Mouse (Mus musculus) cerebellum, postnatal 25 days (tissue): ENCODE measurements around the gene Rnf183.
A peak's percentile ranks its signal among the peaks of the same experiment; 100 is the strongest.
"Not testable (repeated sequence)": the region's sequence is repeated elsewhere in the genome, so short reads cannot be mapped to it uniquely, and the experiment has no call there.

Experiments
- DNase-seq, 2 experiments: peaks; one replicate each; pipeline ENCODE4 v3.0.0; 2021; ENCODE audit warnings: mixed read lengths in 2 of 2

Rnf183 gene

DNA sequence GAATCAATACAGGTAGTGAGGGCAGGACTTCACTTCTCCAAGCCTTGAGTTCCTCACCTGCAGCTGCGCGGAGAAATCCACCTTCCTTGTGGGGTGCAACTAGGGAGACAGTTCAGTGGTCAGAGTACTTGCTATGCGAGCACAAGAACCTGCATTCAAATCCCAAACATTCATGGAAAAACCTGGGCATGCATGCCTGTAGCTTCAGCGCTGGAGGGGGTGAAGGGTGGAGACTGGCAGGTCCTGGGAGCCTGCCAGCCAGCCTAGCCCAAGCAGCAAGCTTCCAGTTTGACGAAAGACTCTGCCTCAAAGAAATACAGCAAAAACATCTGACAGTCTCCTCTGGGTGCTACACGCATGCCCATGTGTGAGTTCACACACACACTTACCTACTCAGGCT lies at the start of gene Rnf183:
Gene Rnf183, minus strand, starts transcription at position 172 of the 400 bp plus-strand sequence.
- no peak for DNase-seq

DNA sequence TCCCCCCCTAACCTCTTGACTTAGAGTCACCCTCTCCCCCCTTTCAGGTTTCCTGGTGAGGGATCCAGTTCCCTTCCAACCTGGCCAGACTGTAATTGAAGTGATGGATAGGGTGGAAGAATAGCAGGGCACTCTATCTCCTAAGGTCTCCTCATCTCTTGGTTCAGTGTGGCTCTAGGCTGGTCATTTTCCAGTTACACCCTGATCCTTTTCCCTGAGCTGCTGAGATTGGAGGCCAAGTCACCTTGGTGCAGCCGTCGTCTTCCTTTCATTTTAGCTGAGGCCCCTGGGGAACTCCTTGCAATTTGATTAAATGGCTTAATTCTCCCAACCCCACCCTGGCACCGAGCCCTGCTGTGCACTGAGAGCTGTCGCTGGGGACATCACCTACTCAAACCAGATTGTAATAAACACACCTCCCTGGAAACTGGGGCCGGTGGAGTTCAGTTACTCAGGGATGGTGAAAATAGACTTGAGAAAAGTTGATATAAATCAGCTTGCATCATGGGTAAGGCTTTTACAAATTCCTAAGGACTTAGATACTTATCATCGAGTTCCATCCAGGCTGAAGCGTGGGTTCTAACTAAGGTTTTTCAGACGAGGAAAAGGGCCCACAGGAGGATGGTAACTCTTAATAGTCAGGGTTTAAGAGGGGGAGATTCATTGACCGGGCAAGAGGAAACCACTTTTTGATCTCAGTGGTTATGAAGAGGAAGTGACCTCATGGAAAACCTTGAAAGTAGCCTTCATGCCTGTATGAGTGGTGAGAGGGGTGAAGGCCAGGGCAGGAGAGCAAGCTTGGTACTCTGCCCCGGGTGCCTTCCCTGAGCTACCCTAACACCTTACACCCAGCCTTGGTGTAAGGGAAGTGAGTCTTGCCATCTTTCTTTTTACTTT lies 45.9 kb upstream of the Rnf183 start:
- no peak for DNase-seq

DNA sequence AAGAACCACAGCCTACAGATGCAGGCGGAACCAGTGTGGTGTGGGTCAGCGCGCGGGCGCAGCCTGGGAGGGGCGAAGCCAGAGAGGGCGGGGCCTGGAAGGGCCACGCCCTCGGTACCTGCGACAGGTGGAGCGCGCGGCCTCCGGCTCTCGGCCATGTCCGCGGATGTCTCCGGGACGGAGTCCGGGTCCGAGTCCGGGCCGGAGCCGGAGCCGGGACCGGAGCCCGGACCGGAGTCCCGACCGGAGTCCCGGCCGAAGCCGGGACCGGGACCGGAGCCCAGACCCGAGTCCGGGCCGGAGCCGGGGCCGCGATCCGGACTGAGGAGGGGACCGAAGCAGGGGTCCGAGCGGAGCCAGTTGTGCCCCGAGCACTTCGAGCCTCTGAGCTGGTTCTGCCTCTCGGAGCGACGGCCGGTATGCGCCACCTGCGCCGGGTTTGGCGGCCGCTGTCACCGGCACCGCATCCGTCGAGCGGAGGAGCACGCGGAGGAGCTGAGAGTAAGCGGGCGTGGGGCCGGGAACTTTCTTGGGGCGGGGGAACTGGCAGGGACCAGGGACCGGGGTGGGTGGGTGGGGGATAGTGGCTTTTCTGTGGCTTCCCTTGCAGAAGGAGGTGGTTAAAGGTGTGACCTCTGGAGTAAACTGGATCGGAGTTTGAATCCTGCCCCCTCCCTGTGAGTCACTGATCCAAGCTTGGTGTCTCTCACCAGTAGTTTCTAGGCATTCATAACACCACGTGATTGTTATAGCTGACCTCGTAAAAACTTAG lies 45.1 kb upstream of the Rnf183 start, which contains the start of gene Bspry:
Gene Bspry, plus strand, starts transcription at position 117 of the 772 bp plus-strand sequence.
- peak; percentile 39 to 62 for DNase-seq

DNA sequence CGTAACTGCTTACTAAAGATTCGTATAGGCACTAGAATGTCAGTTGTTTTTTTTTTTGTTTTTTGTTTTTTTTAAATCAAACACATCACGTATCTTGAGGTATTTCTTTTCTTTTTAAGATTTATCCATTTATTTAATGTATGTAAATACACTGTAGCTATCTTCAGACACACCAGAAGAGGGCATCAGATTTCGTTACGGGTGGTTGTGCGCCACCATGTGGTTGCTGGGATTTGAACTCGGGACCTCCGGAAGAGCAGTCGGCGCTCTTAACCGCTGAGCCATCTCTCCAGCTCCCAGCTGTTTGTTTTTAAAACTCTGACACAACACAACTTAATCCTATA lies 44.5 kb upstream of the Rnf183 start:
- DNase-seq, result not testable (repeated sequence)

DNA sequence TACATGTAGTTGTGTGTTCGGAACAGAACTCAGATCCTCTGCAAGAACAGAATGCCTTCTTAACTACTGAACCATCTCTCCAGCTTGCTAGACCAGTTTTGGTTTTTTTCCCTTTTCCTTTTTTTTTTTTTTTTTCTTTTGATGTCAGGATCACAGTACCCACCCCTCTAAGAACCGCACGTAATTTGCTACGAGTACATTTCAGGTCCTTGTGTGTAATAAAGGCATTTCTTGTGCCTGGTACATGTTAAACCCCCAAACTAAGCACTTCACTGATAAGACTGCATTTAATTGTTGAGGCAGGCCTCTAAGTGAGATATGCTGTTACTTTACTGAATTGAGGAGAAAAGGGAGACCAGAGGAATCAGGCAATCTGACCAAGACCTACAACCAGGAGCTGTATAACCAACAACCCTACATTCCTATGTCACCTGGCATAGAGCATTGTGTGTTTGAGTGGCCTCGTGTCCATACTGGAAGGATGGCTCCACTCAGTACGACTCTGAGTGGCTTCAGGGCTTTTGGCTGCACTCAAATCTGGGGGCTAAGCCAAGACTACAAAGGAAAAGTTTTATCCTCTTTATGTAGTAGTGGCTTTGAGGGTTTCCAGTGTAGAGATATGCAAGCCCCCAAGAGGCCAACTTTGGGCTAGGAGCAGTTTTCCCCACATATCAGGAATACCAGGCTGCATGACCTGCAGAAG lies 42.6 kb upstream of the Rnf183 start:
- DNase-seq, result no peak

DNA sequence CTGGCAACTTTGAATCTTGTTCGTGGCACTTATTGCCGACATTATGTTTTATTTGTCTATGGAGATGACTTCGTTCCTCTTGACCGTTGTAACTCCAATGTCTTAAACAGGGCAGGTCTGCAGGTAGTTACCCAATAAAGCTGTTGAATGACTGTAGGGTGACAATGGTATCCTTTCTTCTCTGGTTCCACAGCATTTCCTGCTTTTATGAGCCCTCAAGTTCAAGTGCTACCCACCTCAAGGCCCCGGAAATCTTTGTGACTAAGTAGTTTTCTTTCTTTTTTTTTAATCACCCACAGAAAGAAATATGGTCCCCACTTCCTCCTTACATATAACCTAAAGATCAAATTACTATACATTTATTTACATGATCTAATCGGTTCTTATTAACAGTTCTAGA lies 40.7 kb upstream of the Rnf183 start:
- no peak for DNase-seq

DNA sequence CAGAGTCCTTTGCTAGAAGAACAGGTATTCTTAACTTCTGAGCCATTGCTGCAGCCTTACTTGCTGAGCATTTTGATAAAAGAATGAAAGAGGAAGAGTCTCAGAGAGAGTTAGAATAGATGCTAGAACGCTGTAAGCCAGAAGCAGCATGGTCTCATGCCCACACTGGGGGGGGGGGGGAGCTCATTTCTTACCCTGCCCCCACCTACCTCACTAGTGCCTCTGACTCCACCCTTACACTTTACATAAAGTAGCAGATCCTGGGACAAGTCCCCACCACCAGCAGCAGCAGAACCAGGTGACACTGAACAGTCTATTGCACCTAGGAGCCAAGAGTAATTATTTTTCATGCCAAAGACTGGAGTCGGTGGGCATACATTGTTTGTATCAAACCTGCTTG lies 40.1 kb upstream of the Rnf183 start:
- no peak for DNase-seq

DNA sequence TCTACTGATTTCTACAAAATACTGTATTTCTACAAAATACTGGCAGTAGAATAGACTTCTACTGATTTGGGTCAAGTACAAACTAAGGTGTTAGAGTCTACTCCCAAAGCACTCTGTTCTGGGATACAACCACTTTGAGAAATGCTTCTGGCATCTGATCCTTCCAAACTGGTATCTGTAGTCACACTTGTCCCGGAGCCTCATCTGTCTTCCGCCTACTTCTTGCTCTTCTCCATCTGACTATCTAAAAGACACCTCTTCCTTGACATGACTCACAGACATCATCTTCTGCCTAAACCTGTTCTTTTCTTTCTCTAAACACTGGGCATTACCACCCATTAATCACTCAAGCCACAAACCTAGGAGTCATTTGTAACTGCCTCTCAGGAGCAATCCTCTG lies 37.0 kb upstream of the Rnf183 start:
- no peak for DNase-seq

DNA sequence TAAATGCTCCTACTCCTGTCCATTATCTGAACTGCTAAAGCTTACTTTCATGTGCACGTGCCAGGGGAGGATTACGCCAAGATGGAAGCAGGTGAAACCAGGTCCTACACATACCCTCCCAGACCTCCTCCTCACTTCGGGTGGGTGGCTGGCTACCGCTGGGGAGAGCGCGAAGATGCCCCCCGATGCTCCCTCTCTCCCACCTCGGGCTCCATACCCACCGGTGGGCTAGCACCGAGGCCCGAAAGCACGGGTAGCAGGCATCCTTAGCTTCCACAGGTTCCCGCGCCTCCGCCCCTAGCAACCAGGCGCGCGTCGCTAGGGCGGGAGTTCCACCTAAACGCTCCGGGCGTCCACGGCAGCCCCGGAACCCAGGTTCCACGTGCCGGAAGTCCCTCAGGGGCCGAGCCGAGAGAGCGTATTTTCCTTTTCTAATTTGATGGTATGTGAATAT lies 35.6 kb upstream of the Rnf183 start, which contains the start of gene Wdr31:
Gene Wdr31, minus strand, starts transcription at position 299 of the 454 bp plus-strand sequence.
- peak; percentile 87 to 88 for DNase-seq

DNA sequence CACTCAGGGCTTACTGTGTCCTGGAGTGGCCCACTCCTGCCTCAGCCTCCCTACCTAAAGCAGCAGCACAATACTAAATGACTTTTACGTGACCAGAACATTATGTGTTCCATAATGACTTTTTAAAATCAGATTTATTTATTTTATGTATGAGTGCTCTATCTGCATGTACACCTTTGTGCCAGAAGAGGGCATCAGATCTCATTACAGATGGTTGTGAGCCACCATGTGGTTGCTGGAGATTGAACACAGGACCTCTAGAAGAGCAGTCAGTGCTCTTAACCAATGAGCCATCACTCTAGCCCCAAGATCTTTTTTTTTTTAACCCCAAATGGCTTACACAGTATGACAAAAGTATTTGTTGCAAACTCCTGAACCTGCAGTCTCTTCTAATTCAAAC lies 33.1 kb upstream of the Rnf183 start:
- DNase-seq, result no peak

DNA sequence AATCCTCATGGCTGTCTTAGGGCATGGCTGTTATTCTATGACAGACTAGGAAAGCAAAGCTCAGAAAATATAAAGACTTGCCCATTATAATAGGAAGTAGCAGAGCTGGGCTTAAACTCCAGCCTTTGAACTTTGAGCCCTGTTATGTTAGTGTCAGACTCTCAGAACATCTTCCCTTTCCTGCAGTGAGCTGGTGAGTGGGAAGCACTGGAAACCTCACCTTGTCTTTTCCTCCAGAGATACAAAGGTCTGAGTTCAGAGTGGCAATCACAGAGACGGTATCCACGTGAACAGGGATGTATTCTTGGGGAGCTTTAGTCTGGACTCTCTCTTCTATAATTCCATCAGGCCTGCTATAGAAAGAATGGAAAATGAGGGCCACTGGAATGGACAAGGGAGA lies 28.1 kb upstream of the Rnf183 start:
- DNase-seq, result no peak

DNA sequence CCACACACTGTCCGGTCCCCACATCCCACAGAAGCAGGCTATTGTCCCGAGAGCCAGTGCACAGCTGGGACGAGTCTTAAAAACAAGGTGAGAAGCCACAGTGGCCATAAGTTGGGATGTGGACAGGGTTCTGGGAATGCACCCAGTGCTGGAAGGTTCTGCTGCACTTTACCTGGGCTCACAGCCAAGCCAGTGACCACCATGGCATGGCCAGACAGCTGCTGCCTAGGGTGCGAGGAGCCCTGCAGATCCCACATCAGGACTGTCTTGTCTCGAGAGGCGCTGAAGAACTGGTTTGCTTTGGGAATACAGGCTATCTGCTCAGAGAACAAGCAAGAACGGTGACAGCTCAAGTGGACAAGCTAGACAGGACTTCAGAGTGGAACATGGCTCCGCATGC lies 25.3 kb upstream of the Rnf183 start:
- DNase-seq, result no peak

DNA sequence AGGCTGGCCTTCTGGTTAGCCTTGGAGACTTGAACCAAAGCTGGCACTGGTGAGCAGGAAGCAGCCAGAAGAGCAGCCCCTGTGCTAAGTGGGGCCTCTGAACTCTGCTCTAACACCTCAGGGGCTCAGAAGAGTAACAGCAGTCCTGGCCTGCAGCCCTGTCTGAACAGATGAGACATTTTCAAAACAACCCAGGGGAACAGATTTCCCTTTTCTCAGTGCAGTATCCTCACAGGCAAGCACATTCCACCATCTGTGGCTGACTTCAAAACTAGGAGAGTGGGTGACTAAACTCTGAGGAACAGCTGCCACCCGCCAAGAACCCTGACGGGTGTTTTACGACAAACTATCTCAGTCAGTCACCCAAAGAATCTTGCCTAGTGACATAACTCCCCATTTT lies 24.0 kb upstream of the Rnf183 start:
- DNase-seq, result no peak

DNA sequence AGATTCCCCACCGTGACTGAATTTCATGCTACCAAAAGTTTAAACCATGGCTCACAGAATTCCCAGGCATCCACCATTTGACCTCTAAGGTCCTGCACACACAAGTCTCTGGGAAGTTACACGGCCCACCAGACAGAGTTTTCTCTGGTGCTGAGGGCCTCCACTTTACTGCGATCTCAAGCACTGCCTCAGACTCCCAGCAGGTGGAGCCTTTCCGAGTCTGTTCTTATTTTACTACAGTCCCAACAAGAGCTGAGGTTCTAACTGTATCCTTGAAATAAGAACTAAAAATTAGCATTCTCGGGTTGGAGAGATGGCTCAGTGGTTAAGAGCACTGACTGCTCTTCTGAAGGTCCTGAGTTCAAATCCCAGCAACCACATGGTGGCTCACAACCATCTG lies 19.9 kb upstream of the Rnf183 start:
- peak; percentile 38 to 61 for DNase-seq

DNA sequence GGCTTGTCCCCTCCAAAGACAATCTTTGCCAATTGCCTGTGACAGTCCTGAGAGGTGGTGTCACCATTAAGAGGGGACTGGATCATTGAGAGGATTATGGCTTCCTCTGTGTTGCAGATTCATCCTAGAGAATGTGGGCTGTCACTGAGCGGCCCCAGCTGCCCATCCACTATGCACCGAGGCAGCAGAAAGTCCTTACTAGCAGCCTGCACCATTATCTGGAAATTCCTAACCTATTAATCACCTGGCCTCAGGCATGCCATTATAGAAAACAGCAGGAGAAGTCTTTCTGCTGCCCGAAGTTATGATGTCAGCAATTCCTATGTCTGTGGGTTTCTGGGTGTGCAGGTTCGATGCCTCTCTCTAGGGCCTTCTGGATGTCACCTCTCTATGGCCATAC lies 5.9 kb upstream of the Rnf183 start:
- DNase-seq, result peak in 1 of 2 experiments; percentile 16

DNA sequence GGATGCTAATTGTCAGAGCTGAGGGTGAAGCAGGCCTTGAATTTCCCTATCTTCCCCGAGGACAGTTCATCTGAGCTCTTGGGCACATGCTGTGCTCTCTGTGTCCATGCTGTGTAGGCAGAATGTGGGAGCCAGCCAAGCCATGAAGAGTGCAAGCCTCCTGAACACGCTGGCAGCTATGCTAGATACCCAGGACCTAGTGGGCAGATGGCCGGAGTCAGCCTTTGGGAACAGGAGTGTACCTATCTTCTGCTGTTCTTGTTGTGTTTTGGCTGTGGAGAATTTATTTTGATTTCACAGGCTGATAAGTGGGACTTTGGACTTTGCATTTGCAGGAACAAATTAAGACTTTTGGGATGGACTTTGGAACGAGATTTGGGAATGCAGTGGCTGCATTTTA lies 5.5 kb upstream of the Rnf183 start:
- peak; percentile 86 to 88 for DNase-seq

DNA sequence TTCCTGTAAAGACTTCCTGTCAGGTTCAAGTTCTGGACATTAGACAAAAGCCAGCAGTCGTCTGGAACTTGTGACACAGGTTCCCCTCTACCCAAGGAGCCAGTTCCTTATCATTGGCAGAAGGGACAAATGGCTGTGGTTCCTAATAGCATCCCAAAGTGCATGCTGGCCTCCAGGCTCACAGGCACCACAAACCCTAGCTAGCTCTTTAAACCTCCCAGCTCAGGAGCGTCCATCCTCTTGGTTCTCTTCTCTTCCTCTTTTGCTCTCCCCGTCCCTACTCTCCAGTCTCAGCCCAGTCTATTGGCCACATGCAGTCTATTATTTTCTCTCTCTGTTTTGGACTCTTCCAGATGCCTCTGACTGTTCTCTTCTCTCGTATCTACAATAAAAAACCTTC lies 4.7 kb upstream of the Rnf183 start:
- DNase-seq, result no peak

DNA sequence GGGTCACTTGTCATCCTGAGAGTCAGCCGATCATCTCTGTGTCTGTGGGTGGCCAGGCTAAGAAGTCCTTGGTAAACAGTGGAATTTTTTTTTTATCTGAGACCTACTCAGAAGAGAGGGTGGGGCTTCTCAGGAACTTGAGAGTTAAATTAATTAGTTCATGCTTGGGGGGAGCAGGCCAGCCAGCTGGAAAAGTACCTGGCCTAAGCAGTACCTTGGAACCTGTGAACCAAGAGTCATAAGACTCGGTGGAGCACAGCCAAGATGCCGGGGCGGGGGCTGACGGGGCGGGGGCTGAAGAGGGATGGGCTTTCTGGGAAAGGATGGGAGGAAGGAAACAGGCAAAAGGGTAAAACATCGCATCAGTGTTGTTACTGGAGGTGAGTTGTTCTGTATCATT lies 2.8 kb upstream of the Rnf183 start:
- no peak for DNase-seq

DNA sequence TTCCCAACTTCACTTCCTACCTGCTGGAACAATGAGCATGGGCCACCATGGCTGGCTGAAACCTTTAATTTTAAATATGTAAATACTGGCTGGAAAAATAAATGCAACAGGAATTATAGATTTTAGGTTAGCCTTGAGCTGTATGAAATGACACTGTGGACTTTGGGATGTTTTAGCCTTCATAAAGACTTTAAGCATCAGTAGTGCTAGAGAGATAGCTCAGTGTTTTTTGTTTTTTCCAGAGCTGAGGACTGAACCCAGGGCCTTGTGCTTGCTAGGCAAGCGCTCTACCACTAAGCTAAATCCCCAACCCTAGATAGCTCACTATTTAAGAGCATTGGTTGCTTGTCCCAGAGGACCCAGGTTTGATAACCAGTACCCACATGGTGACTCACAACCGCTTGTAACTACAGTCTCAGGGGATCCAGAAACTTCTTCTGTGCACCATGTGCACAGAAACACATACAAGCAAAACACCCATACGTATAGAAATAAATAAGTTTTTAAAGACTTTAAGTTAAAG lies 2.3 kb upstream of the Rnf183 start:
- DNase-seq, result no peak

DNA sequence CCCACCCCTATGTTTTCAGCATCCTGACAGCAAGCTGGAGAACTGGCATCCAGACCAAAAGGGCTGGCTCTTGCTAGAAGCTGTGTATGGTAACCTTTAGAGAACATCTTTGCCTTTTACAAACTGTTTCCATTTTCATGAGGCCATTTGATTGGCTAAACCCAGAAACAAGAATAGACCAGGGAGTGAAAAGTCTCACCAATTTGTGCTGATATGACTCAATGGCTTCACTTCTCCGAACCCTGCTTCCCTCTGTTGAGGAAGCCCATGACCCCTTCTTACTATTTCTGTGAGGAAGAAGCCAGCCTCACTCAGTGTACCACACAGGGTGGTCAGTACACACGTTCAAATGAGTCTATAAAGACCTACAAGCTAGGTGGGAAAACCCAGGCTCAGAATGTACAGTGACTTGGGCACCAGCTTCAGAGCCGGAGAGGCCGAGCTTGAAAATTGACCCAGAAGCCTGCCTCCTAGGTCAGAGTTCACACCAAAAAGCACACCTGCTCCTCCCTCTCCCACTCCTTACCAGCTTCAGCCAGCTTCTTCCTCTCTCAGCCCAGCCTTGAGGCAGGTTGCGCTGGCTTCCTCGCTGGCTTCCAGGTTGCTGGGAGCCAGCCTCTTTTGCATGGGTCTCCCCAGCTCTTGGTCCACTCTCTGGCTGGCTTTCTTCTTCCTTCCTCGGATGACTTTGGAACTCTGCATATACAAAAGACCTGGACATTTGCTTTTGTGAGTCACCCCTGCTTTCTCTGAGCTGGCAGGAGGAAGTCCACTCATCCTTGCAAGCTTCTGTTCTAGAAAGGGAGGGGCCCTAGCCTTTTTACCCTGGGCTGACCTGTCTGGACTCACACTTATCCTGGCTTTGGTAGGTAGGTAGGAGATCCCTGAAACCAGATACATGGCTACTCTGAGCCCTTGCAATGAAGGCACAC lies 847 bp downstream of the Rnf183 start:
- no peak for DNase-seq

DNA sequence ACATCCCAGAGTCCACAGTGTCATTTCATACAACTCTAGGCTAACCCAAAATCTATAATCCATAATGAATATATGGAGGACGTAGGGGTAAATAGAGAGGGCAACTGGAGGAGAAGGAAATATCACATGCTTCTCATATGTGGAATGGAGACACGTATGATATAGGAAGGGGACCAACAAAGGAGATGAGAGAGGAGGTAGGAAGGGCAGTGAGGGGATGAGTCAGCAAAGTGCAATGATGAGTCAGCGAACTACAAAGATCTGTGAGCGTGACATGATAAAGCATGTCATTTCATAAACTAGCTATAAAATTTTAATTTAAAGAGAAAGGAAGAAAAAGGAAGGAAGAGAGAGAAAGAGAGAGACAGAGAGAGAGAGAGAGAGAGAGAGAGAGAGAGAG lies 3.5 kb downstream of the Rnf183 start:
- DNase-seq, result no peak

DNA sequence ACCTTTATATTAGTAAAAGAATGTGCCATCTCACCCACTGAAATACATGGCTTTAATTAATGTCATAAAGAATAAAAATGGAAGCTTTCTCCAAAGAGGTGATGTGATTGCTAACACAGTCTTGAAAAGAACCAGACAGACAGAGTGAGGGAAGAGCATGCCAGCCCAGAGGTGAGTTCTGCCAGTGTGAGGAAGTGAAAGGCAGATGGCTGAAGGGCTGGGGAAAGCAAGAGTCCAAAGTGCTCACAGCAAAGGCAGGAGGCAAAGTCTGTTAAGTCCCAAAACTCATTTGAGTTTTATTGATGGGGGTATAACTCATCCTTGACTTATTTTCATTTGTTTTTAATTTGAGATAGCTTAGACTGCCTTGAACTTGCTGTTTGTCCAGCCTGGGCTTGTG lies 4.4 kb downstream of the Rnf183 start:
- no peak for DNase-seq
